Mouse (Mus musculus) liver, embryonic 14.5 days (tissue): ENCODE results near the gene Ltf.

Experiments used
- CTCF ChIP-seq: IDR thresholded peaks from 2 replicates; pipeline ENCODE4 v1.5.1; 2016; ENCODE audit warnings: antibody characterized with exemption, low read depth, control low read depth
- EP300 ChIP-seq: IDR thresholded peaks from 2 replicates; pipeline ENCODE4 v1.6.1; 2016; ENCODE audit warnings: antibody characterized with exemption, low read depth

DNA sequence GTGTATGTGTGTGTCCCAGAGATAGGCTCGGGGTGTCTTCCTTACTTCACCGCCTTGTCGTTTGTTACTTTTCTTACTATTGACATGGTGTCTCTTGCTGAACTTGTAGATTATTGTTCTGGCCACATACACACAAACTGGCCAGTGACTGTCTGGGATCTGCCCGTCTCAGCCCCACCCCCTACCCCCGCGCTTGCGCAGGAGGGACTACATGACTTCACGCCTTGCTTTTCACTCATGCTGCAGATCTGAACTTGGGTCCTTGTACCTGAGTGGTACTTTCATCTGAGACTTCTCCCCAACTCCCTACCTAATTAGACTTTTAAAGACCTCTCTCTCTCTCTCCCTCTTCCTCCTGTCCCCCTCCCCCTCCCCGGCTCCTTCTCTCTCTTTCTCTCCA, 35.0 kb upstream of the Ltf start:
- TF ChIP-seq CTCF: no peak
- no peak for TF ChIP-seq EP300
